ENCODE assay signal across 9 mouse cellular contexts in genomic region chr3:34456488-34457433, GRCm38 (mm10).
DNase-seq lines count a peak whose midpoint lies in the region; ATAC-seq lines count a peak whose summit lies in the region.
"Had no signal": no experiment of that assay in that cellular context is flagged by ENCODE, and none has a peak within 500 bp of the region (broad histone marks: within the 10 kb centered on the region; RNA-seq: fewer than 3 reads in every experiment).

No protein-coding gene starts in this region.

- peak; percentile 69 for DNase-seq in retina, postnatal 1 day
- DNase-seq in retina, embryonic 14.5 days (ENCODE audit: low spot score): no peak
- peak; percentile 67 to 68 for DNase-seq in right cerebral cortex, postnatal 10 days (ENCODE audit: low spot score in 2 of 2)
- DNase-seq in spleen, postnatal 10 days (ENCODE audit: low spot score in 2 of 2): no peak
- no peak for DNase-seq in gastrocnemius, adult 8-10 months (ENCODE audit: low spot score in 2 of 2)

- no peak overlapping the region for H3K4me3 ChIP-seq in heart, embryonic 14.5 days (ENCODE audit: control insufficient read depth in 1 of 2, insufficient read depth in 1 of 2, low read depth in 1 of 2, low read length in 2 of 2)
- H3K4me3 ChIP-seq in limb, embryonic 12.5 days (replicated peaks): no peak overlapping the region
- H3K4me3 ChIP-seq: heart, adult 2 months had no signal

- WGBS in heart, embryonic 14.5 days: 61% methylated on average over 23 of the region's 23 CpGs
- 60% methylated on average over 23 of the region's 23 CpGs for WGBS in limb, embryonic 12.5 days

- H3K27ac ChIP-seq in heart, embryonic 14.5 days (replicated peaks in 1 of 2; ENCODE audit: control insufficient read depth in 1 of 2, insufficient read depth in 1 of 2, low read depth in 2 of 2, low read length in 2 of 2): no peak overlapping the region
- H3K27ac ChIP-seq in limb, embryonic 12.5 days: no peak overlapping the region
- H3K27ac ChIP-seq: heart, adult 2 months; macrophage had no signal

- no peaks in the 10 kb centered on the region for H3K36me3 ChIP-seq in heart, embryonic 14.5 days (ENCODE audit: control insufficient read depth, insufficient read depth, low read length)
- no peaks in the 10 kb centered on the region for H3K36me3 ChIP-seq in limb, embryonic 12.5 days

- no peak overlapping the region for H3K9ac ChIP-seq in heart, embryonic 14.5 days (ENCODE audit: low read length)
- H3K9ac ChIP-seq in limb, embryonic 12.5 days (replicated peaks): no peak overlapping the region

- H3K9me3 ChIP-seq in heart, embryonic 14.5 days (ENCODE audit: control insufficient read depth, low read length): no peaks in the 10 kb centered on the region
- H3K9me3 ChIP-seq in limb, embryonic 12.5 days: 0 out of 2 replicates have a peak, but pooled peaks cover 3% of the 10 kb centered on the region

- 0 out of 2 replicates have a peak overlapping the region, but pooled peaks have one; percentile 2 for H3K4me2 ChIP-seq in heart, embryonic 14.5 days (ENCODE audit: low read length)
- H3K4me2 ChIP-seq in limb, embryonic 12.5 days: no peak overlapping the region

- H3K4me1 ChIP-seq in heart, embryonic 14.5 days (ENCODE audit: control insufficient read depth in 2 of 2, insufficient read depth in 2 of 2, low read length in 2 of 2): peaks cover 7 to 8% of the 10 kb centered on the region in 2 experiments; a peak in 3 of 4 replicates
- H3K4me1 ChIP-seq in limb, embryonic 12.5 days (replicated peaks): peaks cover 13% of the 10 kb centered on the region

- peak; percentile 39; the same call in 1 of the 2 replicates for ATAC-seq in heart, embryonic 14.5 days (ENCODE audit: insufficient number of reproducible peaks, insufficient read depth, low FRiP score, low read depth)
- ATAC-seq in limb, embryonic 12.5 days (ENCODE audit: insufficient number of reproducible peaks, insufficient read depth, low FRiP score, low TSS enrichment, low read depth): peak; percentile 56

- H3K27me3 ChIP-seq in heart, embryonic 14.5 days (ENCODE audit: control insufficient read depth, insufficient read depth, low read length): no peaks in the 10 kb centered on the region
- no peaks in the 10 kb centered on the region for H3K27me3 ChIP-seq in limb, embryonic 12.5 days

Comparison
In these comparisons a context has a peak if more than half of its experiments do, and no peak if none do; other contexts are left out.
1. DNase-seq: peak in retina, postnatal 1 day (single experiment) and right cerebral cortex, postnatal 10 days (2 of 2); none in retina, embryonic 14.5 days (single experiment), spleen, postnatal 10 days (0 of 2) and gastrocnemius, adult 8-10 months (0 of 2).